Mouse (Mus musculus): ENCODE results near the gene Gm20481.
"Not testable (repeated sequence)": the region's sequence is repeated elsewhere in the genome, so short reads cannot be mapped to it uniquely, and the experiment has no call there.

The Gm20481 gene

DNA sequence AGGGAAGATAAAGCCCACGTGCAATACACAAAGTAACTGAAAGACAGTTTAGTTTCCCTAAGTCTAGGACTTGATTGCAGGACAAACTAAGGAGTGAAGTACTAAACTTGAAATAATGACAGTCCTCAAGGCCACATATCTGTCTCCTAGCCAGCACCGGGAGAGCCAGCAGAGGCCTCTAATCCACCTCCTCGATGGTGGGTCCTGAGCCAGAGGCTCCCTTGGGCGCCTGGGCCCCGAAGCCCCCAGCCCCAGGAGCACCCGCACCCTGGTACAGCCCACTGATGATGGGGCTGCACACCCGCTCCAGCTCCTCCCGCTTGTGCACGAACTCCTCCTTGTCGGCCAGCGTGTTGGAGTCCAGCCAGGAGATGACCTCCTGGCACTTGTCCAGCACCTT, at the start of gene Gm20481:
TSS of gene Gm20481 (plus strand) at position 91 of the 400 bp plus-strand sequence.
- in situ Hi-C loops (cut with MboI, MseI): not testable (repeated sequence)

DNA sequence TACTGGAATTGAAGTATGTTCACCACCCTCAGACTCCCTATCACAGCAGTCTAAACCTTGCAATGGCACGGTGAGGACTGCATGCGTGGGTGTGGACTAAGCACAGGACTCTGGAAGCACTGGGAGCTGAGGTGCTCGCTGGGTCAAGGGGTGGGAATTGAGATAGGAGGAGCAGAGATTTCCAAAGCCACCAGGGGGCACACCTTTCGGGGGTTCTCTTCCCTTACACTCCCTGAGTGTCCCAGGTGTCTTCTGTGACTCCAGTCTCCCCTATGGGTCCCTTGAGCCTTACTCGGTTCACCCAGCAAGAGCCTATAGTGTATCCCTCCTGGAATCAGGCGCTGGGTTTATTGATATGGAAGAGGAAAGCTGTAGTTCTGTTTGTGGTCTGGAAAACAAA, 46.8 kb upstream of the Gm20481 start:
- in situ Hi-C loops (cut with MboI, MseI): no loop called here

DNA sequence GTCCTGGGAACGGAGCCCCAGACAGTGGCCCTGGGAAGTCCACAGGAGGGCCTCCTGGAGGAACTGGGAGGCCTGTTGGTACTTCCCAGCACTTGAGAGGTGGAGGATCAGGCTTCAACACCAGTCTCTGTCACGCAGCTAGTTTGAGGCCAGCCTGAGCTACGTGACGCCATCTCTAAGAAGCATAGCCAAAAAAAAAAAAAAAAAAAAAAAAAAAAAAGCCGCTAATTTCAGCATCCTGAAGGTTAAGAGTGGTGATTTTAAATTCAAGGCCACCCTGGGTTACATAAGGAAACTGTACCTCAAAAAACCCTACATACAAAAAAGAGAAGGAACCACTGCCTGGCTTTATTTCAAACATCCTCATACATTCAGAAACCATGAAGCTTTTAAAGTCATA, 45.5 kb upstream of the Gm20481 start:
- in situ Hi-C loops (cut with MboI, MseI): no loop called here

DNA sequence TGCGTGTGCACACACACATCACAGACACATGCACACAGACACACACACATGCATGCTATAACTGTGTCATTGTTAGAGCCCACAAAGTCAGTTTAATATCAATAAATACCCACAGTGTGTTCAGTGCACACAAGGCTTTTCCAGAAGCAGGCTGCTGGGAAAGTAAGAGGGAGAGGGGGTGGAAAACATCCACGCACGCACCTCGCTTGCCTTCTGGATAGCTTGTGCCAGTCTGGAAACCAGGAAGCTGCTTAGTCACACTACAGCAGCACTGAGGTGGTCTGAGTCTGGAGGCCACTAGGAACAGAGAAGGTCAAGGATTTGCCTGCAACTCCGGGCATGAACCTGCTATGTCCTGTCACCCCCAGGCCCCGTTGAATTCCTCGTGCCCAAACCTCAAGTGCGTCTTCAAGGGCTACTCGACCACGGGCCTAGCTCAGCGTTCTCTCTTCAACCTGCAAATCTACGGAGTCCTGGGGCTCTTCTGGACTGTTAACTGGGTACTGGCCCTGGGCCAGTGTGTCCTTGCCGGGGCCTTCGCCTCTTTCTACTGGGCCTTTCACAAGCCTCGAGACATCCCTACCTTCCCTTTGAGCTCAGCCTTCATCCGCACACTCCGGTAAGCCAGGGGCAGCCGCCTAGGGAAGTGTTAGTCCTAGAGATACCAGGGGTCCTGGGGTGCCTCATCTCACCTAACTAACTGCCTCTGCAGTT, 42.2 kb upstream of the Gm20481 start:
- in situ Hi-C loops (cut with MboI, MseI): no loop called here

DNA sequence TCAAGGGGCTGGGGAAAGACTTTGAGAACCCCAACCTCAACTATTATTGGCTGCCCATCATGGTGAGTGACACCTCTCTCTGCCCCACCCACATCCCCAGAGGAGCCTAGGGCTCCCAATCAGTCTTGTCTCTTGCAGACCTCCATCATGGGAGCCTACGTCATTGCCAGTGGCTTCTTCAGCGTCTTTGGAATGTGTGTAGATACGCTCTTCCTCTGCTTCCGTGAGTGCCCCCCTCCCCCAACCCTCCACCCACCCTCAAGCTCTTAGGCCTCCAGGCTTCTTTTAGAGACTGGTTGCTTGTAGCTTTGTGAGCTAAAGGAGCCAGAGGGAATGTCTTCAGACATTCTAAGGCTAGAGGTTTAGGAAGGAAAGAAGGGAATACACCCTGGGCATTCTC, 40.9 kb upstream of the Gm20481 start:
- in situ Hi-C loops (cut with MboI, MseI): no loop called here

DNA sequence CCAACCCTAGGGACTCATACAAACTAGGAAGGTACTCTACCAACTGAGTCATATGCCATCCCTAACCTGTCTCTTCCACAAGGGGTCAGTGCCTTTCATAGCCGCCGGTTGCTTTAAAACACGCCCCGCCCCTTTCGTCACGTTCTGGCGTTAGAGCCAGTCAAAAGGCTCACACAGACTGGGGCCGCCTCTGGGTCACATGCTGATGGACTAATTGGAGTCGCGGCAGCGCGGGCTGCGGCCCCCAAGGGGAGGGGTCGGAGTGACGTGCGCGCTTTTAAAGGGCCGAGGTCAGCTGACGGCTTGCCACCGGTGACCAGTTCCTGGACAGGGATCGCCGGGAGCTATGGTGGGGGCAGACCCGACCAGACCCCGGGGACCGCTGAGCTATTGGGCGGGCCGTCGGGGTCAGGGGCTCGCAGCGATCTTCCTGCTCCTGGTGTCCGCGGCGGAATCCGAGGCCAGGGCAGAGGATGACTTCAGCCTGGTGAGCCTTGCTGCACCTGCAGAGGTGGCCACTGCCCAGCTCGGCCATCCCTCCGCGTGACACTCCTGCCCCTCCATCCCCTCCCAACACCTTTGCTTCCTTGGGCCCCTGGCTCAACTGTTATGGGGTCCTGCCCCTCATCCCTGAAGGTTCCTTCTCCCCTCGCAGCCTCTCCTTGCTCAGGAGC, 38.5 kb upstream of the Gm20481 start, which contains the start of gene Neu1:
TSS of gene Neu1 (plus strand) at position 193 of the 674 bp plus-strand sequence.
- in situ Hi-C loops (cut with MboI, MseI): loop anchor here (10.0 kb wide), 1 partner anchor 296 kb away; no protein-coding TSS in a partner anchor

DNA sequence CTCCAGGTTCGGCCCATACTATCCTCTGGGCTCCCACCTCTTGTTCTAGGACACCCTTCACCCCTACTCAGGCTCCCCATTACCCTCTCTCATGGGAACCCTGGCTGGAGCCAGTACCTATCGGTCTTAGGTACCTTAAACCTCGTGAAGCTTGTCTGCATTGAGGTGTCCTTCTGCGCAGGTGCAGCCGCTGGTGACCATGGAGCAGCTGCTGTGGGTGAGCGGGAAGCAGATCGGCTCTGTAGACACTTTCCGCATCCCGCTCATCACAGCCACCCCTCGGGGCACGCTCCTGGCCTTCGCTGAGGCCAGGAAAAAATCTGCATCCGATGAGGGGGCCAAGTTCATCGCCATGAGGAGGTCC, 38.0 kb upstream of the Gm20481 start:
- in situ Hi-C loops (cut with MboI, MseI): loop anchor here (10.0 kb wide), 1 partner anchor 297 kb away; no protein-coding TSS in a partner anchor

DNA sequence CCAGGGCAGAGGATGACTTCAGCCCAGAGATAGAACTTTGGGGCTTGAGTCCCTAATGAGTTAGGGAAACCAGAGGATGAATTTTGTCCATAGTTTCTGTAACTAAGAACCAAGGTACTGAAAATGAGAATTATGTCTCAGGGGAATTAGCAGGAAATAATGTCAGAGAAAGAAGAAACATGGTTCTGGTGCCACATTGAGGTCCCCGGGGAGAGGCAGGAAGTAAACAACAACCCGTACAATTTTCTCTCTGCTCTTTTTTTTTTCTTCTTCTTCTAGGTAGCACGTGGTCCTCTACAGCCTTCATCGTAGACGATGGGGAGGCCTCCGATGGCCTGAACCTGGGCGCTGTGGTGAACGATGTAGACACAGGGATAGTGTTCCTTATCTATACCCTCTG, 37.4 kb upstream of the Gm20481 start:
- in situ Hi-C loops (cut with MboI, MseI): loop anchor here (10.0 kb wide), 1 partner anchor 297 kb away; no protein-coding TSS in a partner anchor

DNA sequence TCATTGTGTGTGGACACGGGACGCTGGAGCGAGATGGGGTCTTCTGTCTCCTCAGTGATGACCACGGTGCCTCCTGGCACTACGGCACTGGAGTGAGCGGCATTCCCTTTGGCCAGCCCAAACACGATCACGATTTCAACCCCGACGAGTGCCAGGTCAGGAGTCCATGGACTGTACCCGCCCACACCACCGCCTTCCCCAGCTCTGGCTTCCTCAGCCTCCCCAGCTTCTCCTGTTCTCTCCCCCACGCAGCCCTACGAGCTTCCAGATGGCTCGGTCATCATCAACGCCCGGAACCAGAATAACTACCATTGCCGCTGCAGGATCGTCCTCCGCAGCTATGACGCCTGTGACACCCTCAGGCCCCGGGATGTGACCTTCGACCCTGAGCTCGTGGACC, 35.7 kb upstream of the Gm20481 start:
- in situ Hi-C loops (cut with MboI, MseI): loop anchor here (10.0 kb wide), 1 partner anchor 299 kb away; no protein-coding TSS in a partner anchor

DNA sequence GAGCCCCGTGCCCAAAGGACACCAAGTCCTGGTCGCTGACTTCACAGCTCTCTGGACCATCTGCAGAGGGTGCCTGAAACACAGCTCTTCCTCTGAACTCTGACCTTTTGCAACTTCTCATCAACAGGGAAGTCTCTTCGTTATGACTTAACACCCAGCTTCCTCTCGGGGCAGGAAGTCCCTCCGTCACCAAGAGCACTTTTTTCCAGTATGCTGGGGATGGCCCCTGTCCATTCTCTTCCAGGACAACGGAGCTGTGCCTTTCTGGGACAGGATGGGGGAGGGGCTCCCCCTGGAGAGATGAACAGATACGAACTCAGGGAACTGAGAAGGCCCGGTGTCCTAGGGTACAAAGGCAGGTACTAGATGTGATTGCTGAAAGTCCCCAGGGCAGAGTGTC, 34.9 kb upstream of the Gm20481 start:
- in situ Hi-C loops (cut with MboI, MseI): loop anchor here (10.0 kb wide), 1 partner anchor 300 kb away; no protein-coding TSS in a partner anchor

DNA sequence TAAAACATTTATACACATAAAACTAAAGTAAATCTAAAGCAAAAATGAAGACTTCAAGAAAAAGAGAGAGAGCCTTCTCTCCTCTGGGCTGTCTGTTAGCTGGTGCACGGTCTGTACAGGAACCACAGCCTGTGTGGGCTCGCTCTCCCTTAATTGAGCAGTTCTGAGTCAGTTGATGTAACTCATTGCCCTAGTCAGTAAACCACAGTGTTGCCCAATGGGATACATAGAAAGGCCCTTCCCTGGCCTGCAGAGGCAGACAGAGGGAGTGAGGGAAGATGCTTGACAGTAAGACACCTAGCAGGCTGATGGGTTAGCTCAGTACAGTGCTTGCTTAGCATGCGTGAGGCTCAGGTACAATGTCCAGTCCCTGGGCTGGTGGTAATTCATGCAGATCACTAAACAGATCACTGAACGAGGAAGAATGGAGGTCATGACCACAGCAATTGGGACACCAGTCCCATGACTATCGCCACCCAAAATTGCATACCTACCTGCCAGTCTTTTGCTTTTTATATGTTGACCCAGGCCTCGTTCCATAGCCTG, 31.7 kb upstream of the Gm20481 start:
- in situ Hi-C loops (cut with MboI, MseI): loop anchor here (10.0 kb wide), 1 partner anchor 303 kb away; no protein-coding TSS in a partner anchor

DNA sequence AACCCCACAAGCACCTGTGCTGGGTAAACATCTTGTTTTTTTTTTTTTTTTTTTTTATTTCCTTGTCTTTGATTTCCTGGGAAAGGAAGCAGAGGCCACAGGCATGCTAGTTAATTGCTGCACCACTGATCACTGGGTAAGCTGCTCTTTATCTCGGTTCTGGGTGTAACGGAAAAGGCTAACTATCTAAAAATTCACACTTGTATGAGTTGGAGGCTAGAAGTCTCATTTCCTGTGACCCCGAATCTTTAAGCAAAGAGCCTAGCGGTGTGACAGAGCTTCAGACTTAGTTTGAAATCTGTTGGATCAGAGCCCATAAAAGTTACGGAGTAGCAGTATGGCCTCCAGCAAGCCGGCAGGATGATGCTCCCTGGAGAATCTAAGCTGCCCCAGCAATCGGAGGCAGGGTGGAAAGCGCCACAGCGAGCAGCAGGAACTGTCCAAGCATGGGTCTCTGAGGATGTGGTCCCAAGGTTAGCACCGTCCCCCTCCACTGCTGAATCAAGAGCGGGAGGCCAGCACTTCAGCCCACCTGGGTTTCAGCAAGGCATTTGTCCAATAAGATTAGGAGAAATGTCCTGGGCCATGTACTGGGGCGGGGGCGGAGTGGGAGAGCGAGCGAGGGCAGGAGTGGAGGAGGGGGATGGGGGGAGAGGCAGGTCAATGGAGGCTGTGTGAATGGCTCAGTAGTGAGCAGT, 28.2 kb upstream of the Gm20481 start:
- in situ Hi-C loops (cut with MboI, MseI): no loop called here

DNA sequence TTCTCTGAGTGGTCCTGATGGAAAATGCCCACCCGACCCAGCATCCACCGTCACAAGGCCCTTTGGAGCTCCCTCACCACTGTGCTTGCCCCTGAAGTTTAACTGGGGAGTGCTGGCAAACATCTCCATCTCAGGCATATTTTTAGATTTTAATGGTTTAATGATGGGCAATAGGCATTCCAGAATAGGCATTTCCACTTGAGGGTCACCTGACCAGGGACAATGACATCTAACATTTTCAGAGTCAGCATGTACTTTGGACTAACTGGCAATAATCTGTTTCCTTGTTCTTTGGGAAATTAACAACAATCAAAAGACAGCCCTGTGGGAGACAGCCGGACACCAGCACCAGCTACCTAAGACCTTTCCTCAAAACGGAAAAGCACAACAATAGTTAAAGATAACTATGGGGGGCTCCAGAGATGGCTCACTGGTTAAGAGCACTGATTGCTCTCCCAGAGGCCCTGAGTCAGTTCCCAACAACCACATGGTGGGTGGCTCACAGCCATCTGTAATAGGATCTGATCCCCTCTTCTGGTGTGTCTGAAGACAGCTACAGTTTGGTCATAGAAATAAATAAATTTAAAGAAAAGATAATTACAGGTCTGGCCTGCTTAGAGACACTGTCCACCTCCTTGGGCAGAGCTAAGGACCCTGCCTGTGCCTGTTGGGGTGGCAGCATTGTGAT, 26.4 kb upstream of the Gm20481 start:
- in situ Hi-C loops (cut with MboI, MseI): no loop called here

DNA sequence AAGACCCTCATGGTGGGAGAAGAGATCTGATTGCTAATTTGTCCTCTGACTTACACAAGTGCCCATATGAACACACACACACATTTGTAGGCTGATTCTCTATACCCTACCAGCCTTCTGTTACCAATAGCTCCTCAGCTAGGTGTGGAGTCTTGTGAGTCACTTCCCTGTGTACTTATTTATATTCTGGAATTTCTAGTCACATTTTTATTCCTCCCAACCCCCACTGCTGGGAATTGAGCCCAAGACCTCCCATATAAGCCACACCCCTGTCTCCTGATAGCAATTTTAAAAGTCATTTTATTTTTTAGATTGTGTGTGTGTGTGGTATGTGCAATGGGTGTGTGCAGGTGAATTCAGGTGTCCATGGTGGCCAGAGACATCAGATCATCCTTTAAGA, 25.4 kb upstream of the Gm20481 start:
- in situ Hi-C loops (cut with MboI, MseI): no loop called here

DNA sequence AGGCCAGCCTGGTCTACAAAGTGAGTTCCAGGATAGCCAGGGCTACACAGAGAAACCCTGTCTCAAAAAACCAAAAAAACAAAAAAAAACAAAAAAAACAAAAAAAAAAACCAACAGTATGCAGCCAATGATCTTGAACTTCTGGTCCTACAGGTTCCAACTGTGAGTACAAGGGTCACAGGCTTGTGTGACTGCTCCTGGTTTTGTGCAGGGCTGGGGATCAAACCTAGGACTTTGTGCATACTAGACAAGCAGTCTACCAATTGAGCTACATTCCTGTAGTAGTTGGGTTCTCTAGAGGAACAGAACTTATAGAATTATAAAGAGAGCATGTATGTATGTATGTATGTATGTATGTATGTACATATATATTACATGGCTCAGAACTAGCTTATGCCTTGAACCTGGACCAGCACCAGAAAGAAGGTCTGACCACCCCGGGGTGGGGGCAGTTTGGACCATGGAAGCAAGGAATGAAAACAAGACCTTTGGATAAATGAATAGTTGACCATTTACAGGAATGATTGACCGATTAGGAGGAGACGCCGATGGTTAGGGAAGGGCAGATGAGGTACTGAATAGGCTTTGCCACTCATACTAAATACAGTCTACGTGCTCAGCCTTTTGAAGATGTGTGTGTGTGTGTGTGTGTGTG, 23.1 kb upstream of the Gm20481 start:
- in situ Hi-C loops (cut with MboI, MseI): no loop called here

DNA sequence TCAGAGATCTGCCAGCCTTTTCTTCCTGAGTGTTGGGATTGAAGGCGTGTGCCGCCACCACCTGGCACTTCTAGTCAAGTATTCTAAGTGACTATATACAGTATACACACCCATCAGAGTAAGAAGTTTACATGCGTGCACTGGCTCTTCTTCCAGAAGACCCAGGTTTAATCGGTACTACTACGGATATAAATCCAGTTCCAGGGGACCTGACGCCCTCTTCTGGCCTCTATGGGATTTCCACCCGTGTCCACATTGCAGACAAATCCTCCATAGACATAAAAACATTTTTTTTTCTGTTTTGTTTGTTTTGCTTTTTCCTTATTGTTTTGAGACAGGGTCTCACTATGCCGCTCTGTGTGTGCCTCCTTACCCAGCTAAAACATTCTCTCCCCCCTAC, 22.1 kb upstream of the Gm20481 start:
- in situ Hi-C loops (cut with MboI, MseI): no loop called here

DNA sequence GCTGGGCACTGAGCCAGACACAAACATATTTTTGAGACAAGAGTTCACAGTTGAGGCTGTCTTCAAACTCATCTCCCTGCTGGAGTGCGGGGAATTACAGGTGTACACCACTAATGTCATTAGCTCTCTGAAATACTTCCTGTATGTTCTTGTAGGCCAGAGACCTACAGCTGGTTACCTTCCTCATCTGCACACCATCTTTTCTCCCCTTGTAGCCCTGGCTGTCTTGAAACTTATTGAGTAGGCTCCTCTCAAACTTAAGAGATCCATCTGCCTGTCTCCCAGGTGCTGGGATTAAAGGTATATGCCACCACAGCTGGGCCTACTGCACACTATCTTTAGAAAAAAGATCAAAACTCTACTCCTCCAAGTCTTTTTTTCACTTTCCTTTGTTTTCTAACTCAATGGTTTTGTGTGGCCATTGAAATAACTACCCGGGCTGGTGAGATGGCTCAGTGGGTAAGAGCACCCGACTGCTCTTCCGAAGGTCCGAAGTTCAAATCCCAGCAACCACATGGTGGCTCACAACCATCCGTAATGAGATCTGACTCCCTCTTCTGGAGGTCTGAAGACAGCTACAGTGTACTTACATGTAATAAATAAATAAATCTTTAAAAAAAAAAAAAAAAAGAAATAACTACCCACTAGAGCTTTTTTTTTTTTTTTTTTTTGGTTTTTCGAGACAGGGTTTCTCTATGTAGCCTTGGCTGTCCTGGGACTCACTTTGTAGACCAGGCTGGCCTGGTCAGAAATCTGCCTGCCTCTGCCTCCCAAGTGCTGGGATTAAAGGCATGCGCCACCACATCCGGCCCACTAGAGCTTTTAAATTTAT, 20.8 kb upstream of the Gm20481 start:
- in situ Hi-C loops (cut with MboI, MseI): not testable (repeated sequence)

DNA sequence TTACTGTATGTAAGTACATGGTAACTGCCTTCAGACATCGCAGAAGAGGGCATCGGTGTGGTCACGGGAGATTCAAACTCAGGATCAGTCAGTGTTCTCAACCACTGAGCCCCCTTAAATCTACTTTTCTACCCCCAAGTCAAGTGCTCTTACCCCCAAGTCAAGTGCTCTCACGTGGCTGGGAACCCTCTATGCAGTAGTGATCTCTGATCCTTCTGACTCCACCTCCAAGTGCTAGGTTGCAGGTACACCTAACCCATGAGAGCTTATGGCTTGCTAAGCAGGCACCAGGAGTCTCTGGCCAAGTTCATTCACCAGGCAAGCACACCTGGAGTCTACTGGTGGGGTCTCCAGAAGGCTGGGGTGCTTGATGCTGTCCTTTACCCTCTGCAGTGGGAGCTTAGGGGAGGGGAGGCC, 20.2 kb upstream of the Gm20481 start:
- in situ Hi-C loops (cut with MboI, MseI): no loop called here

DNA sequence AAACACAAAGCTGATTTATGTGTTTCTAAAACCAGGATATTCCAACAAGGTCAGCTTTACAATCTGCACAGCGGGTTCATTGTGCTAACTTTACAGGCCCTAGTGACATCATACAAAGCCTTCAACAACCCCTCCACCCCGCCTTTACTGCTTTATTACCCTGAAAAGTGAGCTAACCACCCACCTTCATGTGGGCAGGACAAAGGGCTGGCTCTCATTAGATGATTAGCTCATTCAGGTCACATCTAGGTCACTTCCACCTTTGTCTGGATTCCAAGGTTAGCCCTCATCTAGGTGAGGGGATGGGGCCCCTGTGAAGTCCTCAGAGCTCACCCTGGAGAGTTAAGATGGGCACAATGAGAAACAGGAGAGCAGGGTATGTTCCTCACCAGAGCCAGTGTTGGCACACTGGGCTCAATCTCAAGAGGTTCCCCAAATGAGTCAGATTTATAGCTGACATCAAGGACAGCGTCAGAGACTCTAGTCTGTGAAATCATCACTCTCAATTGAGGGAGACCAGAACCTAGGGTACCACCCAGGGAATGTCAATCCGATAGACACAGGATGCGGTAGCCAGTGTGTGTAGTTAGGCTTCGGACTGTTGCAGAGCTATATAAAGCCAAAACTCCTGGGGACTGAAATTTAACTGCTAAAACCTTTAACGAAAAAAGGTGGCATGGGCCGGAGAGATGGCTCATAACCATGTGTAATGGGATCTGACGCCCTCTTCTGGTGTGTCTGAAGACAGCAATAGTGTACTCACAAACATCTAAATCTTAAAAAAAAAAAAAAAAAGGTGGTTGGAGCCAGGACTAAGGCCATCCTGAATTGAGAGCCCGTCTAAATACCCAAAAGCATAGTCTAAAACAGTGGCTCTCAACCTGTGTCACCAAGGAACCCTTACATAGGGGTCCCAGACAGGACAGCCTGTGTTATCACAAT, 18.9 kb upstream of the Gm20481 start:
- in situ Hi-C loops (cut with MboI, MseI): no loop called here
